8 mouse cellular contexts compared by ENCODE assay signal in the genomic region with DNA sequence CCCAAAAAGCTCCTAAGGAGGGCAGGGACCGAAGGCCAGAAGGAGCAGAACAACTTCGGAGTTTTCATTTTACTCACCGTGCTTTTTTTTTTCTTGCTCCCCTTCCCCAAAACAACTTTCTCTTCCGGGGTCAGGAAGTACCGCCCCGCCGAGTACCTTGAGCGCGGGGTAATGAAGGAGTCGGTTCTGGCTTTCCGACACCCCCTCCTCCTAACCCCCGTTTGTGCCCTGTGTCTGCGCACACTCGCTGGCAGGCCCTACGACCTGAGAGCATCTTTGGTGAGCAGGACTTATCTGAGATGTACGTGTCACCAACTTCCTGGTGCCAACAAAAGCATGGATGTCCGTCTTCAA. TPM values are rescaled to one million over a fixed set of nuclear protein-coding genes. Genes with fewer than 3 reads are reported as not detected.
DNase-seq lines count a peak whose midpoint lies in the region; ATAC-seq and TF ChIP-seq lines count a peak whose summit lies in the region.

No protein-coding gene starts in this region.

- peak overlapping the region; percentile 81 for H3K9ac ChIP-seq in heart, postnatal 0 days (replicated peaks; ENCODE audit: low read depth, low read length)
- peak overlapping the region; percentile 79 for H3K9ac ChIP-seq in hindbrain, embryonic 12.5 days
- H3K9ac ChIP-seq in midbrain, embryonic 11.5 days (ENCODE audit: low read length) = peak overlapping the region; percentile 77

- H3K27ac ChIP-seq in heart, postnatal 0 days (ENCODE audit: low read depth) = peak overlapping the region; percentile 88
- no peak overlapping the region for H3K27ac ChIP-seq in hindbrain, embryonic 12.5 days
- no peak overlapping the region for H3K27ac ChIP-seq in midbrain, embryonic 11.5 days (ENCODE audit: low read depth, low read length)

- no peak for DNase-seq in heart, postnatal 0 days (ENCODE audit: low spot score)
- DNase-seq in heart, postnatal 14 days = no peak
- peak; percentile 24 for DNase-seq in brain, adult 2 months (ENCODE audit: low read depth, low spot score)
- no peak for DNase-seq in midbrain, embryonic 11.5 days (ENCODE audit: low spot score, missing footprints)
- DNase-seq in MN1 (ENCODE audit: low spot score) = no peak
- DNase-seq in adrenal gland, postnatal 10 days = no peak
- DNase-seq in right cerebral cortex, postnatal 4 days = no peak

- ATAC-seq in heart, postnatal 0 days (ENCODE audit: insufficient read depth, low read depth) = no peak
- ATAC-seq in hindbrain, embryonic 12.5 days (ENCODE audit: low FRiP score) = peak; percentile 64
- ATAC-seq in midbrain, embryonic 11.5 days (ENCODE audit: low FRiP score) = peak; percentile 66

- H3K27me3 ChIP-seq in heart, postnatal 0 days (ENCODE audit: control insufficient read depth, insufficient read depth, low read length) = no peaks in the 10 kb centered on the region
- no peaks in the 10 kb centered on the region for H3K27me3 ChIP-seq in hindbrain, embryonic 12.5 days
- no peaks in the 10 kb centered on the region; the same call in 1 of the 2 replicates for H3K27me3 ChIP-seq in midbrain, embryonic 11.5 days (ENCODE audit: control insufficient read depth, insufficient read depth, low read length)

- WGBS in heart, postnatal 0 days = under 1% methylated on average over 17 of the region's 17 CpGs
- under 1% methylated on average over 17 of the region's 17 CpGs for WGBS in hindbrain, embryonic 12.5 days
- WGBS in midbrain, embryonic 11.5 days = 0% methylated on average over 17 of the region's 17 CpGs

- H3K36me3 ChIP-seq in heart, postnatal 0 days (replicated peaks; ENCODE audit: control insufficient read depth, insufficient read depth, low read length) = no peaks in the 10 kb centered on the region
- H3K36me3 ChIP-seq in hindbrain, embryonic 12.5 days = no peaks in the 10 kb centered on the region
- H3K36me3 ChIP-seq in midbrain, embryonic 11.5 days (ENCODE audit: control insufficient read depth, insufficient read depth, low read length) = no peaks in the 10 kb centered on the region

- TF ChIP-seq EP300 in heart, postnatal 0 days (IDR thresholded peaks at IDR 0.05; ENCODE audit: low read depth) = no peak

- peak overlapping the region; percentile 90 for H3K4me3 ChIP-seq in heart, postnatal 0 days (ENCODE audit: low read depth, low read length)
- peak overlapping the region; percentile 73 for H3K4me3 ChIP-seq in hindbrain, embryonic 12.5 days
- peak overlapping the region; percentile 75 for H3K4me3 ChIP-seq in midbrain, embryonic 11.5 days (ENCODE audit: low read depth, low read length)

- intact Hi-C loops in heart, postnatal 14 days (cut with DNase I) = no loop called here

- peak overlapping the region; percentile 85 for H3K4me2 ChIP-seq in heart, postnatal 0 days (ENCODE audit: low read depth, low read length)
- peak overlapping the region; percentile 94 for H3K4me2 ChIP-seq in hindbrain, embryonic 12.5 days (replicated peaks)
- peak overlapping the region; percentile 96 for H3K4me2 ChIP-seq in midbrain, embryonic 11.5 days

- TF ChIP-seq CTCF in heart, postnatal 0 days (IDR thresholded peaks at IDR 0.05; ENCODE audit: low read depth) = no peak

- no peaks in the 10 kb centered on the region for H3K9me3 ChIP-seq in heart, postnatal 0 days (replicated peaks; ENCODE audit: control insufficient read depth, low read length)
- H3K9me3 ChIP-seq in hindbrain, embryonic 12.5 days (replicated peaks) = no peaks in the 10 kb centered on the region
- H3K9me3 ChIP-seq in midbrain, embryonic 11.5 days (ENCODE audit: control insufficient read depth, low read length) = no peaks in the 10 kb centered on the region

- peaks cover 9% of the 10 kb centered on the region; the same call in 1 of the 2 replicates for H3K4me1 ChIP-seq in heart, postnatal 0 days (ENCODE audit: control insufficient read depth, insufficient read depth)
- H3K4me1 ChIP-seq in hindbrain, embryonic 12.5 days = peaks cover 14% of the 10 kb centered on the region
- H3K4me1 ChIP-seq in midbrain, embryonic 11.5 days (ENCODE audit: control insufficient read depth, insufficient read depth, low read length) = peaks cover 12% of the 10 kb centered on the region; the same call in 1 of the 2 replicates

RNA-seq across cellular contexts. Expression of gene Lrrc1, which starts 0.4 kb away (rescaled TPM):
- total RNA-seq in heart, postnatal 0 days (2014; rRNA removed; ENCODE audit: low replicate concordance) = 43.8 and 70.3 TPM in 2 replicates
- 14.7 and 17.7 TPM in 2 replicates for polyA plus RNA-seq in heart, postnatal 0 days (2015; fragmentation: Nextera tagmentation; extraction: Ambion mirVana)
- total RNA-seq in heart, postnatal 14 days (2021) = 10 to 100 TPM; 18.7 to 19.9 TPM
- polyA plus RNA-seq in hindbrain, embryonic 12.5 days (2016; fragmentation: Nextera tagmentation; extraction: Ambion mirVana) = 8.7 and 11.2 TPM in 2 replicates
- 5.0 and 6.6 TPM in 2 replicates for polyA plus RNA-seq in midbrain, embryonic 11.5 days (2014; fragmentation: Nextera tagmentation; extraction: Ambion mirVana)
- 10 to 100 TPM; 10.8 to 14.6 TPM for total RNA-seq in adrenal gland, postnatal 10 days (2021)
